Mouse (Mus musculus) embryonic stem cell, embryonic (primary cell): Measurements from ENCODE around the gene Snx4.

ENCODE experiments used
- CTCF ChIA-PET, 4 experiments: fragments of 300-600 bp in 2 of 4; fragments of 350-600 bp in 2 of 4; sonication (Branson Sonifier 250); formaldehyde crosslinking; loops; one replicate each; lab custom pipeline; 2022; ENCODE audit warnings: inconsistent platforms in 2 of 4; lab: Charles Lee
- POLR2A ChIA-PET, 4 experiments: fragments of 300-600 bp in 2 of 4; fragments of 350-600 bp in 2 of 4; sonication (Branson Sonifier 250); formaldehyde crosslinking; loops; one replicate each; lab custom pipeline; 2022; ENCODE audit warnings: antibody characterized with exemption in 4 of 4, inconsistent platforms in 1 of 4; lab: Charles Lee

The Snx4 gene

GRCm38 (mm10) chr16:33317646-33318045, 66.4 kb downstream of the Snx4 start:
- ChIA-PET CTCF (interaction anchor here in 3 of 4 experiments (0.6 to 1.2 kb wide), 8 partner anchors 66 to 450 kb away, joined by 3 to 4 read pairs (median 3); no protein-coding TSS in a partner anchor), POLR2A (no interaction called here)

DNA sequence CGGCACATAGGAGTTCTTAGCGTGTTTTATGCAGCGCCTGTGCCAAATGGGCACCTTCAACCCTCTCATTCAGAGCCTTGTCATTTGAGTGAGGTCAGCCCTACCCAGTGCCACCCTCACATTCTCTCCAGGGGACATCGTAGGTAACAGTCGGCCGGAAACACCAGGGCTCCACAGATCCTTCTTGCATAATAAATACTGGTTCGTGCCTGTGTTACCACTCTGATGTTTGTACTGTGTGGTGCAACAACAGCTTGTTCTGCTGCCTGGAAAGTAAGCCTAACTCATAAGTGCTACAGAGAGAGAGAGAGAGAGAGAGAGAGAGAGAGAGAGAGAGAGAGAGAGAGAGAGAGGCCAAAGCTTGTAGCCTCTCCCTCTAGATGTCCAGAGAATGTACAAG, 66.8 kb downstream of the Snx4 start:
- POLR2A ChIA-PET = interaction anchor here in 1 of 4 experiments (0.6 kb wide), 1 partner anchor 439 kb away, joined by 3 read pairs; no protein-coding TSS in a partner anchor
- CTCF ChIA-PET = interaction anchor here in 3 of 4 experiments (0.6 to 1.2 kb wide), 9 partner anchors 66 to 421 kb away, joined by 3 to 4 read pairs (median 3); no protein-coding TSS in a partner anchor

GRCm38 (mm10) chr16:33325704-33326455, 74.6 kb downstream of the Snx4 start:
- CTCF ChIA-PET = interaction anchor here in 3 of 4 experiments (0.6 to 2.7 kb wide), 6 partner anchors 11 to 419 kb away, joined by 3 to 20 read pairs (median 6); no protein-coding TSS in a partner anchor
- POLR2A ChIA-PET = interaction anchor here in 3 of 4 experiments (0.7 to 4.4 kb wide), 21 partner anchors 11 to 412 kb away, joined by 3 to 33 read pairs (median 3); partner anchors contain the start of genes Lrch3 (in 1 of the 3), Rpl35a (in 1 of the 3), Snx4 (in 1 of the 3) and Zfp148 (in 1 of the 3)

- POLR2A ChIA-PET = interaction anchor here (0.6 to 4.4 kb wide), 22 partner anchors 11 to 467 kb away, joined by 3 to 33 read pairs (median 3); partner anchors contain the start of genes Lrch3 (in 1 of the 4), Osbpl11 (in 1 of the 4), Rpl35a (in 1 of the 4) and Snx4 (in 1 of the 4)
- CTCF ChIA-PET = interaction anchor here (0.6 to 2.7 kb wide), 11 partner anchors 10 to 460 kb away, joined by 3 to 20 read pairs (median 5); no protein-coding TSS in a partner anchor
Observed at GRCm38 (mm10) chr16:33326589-33326988, 75.3 kb downstream of the Snx4 start.

GRCm38 (mm10) chr16:33327101-33327500, 75.9 kb downstream of the Snx4 start:
- POLR2A ChIA-PET = interaction anchor here (0.6 to 4.4 kb wide), 11 partner anchors 10 to 466 kb away, joined by 3 to 33 read pairs (median 7); partner anchors contain the start of genes Osbpl11 (in 1 of the 4), Rpl35a (in 1 of the 4) and Snx4 (in 1 of the 4)
- CTCF ChIA-PET = interaction anchor here (0.6 to 2.7 kb wide), 14 partner anchors 10 to 483 kb away, joined by 3 to 20 read pairs (median 4); no protein-coding TSS in a partner anchor

- CTCF ChIA-PET = no interaction called here
- POLR2A ChIA-PET = no interaction called here
Observed at GRCm38 (mm10) chr16:33333015-33333414, 81.8 kb downstream of the Snx4 start.

GRCm38 (mm10) chr16:33337177-33337576, 85.9 kb downstream of the Snx4 start:
- POLR2A ChIA-PET = interaction anchor here (0.5 to 4.0 kb wide), 49 partner anchors 9 to 1870 kb away, joined by 3 to 33 read pairs (median 3); partner anchors contain the start of genes Pcyt1a (in 1 of the 4) and Slc12a8 (in 1 of the 4)
- CTCF ChIA-PET = interaction anchor here (0.5 to 2.3 kb wide), 71 partner anchors 8 to 1913 kb away, joined by 3 to 20 read pairs (median 4); partner anchors contain the start of genes Osbpl11 (in 1 of the 4), Slc12a8 (in 1 of the 4) and Snx4 (in 1 of the 4)

DNA sequence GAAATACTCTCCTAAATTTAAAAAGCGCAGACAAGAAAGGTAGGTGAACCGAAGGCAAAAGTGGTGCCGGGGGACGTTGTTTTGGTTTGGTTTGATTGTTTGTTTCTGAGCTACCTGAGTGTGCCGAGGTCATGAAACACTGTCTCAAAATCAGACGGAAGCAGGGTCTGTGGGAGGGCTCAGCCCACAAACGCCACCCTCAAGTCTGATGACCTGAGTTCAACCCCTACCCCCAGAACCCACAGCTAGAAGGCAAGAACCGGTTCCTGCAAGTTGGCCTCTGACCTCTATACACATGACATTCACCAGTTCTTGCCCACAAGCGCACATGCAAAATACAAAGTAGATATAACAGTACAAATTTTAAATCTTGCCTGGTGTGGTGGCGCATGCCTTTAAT, 86.4 kb downstream of the Snx4 start:
- POLR2A ChIA-PET = interaction anchor here (0.5 to 4.0 kb wide), 40 partner anchors 9 to 1870 kb away, joined by 3 to 33 read pairs (median 4); partner anchors contain the start of gene Slc12a8 (in 1 of the 4)

GRCm38 (mm10) chr16:33338492-33338891, 87.2 kb downstream of the Snx4 start:
- ChIA-PET CTCF (interaction anchor here in 3 of 4 experiments (0.7 to 2.3 kb wide), 5 partner anchors 12 to 317 kb away, joined by 3 to 20 read pairs (median 3); no protein-coding TSS in a partner anchor), POLR2A (interaction anchor here in 2 of 4 experiments (1.5 to 4.0 kb wide), 6 partner anchors 11 to 40 kb away, joined by 3 to 33 read pairs (median 8); no protein-coding TSS in a partner anchor)

More for the DNA sequence above, 86.4 kb downstream of the Snx4 start:
- CTCF ChIA-PET = interaction anchor here (0.6 to 2.3 kb wide), 52 partner anchors 9 to 1638 kb away, joined by 3 to 20 read pairs (median 4); partner anchors contain the start of gene Osbpl11 (in 1 of the 4)

GRCm38 (mm10) chr16:33339476-33339875, 88.2 kb downstream of the Snx4 start:
- CTCF ChIA-PET = interaction anchor here in 1 of 4 experiments (0.6 kb wide), 1 partner anchor 22 kb away, joined by 5 read pairs; no protein-coding TSS in a partner anchor

GRCm38 (mm10) chr16:33342356-33342755, 91.1 kb downstream of the Snx4 start:
- CTCF ChIA-PET = no interaction called here
- POLR2A ChIA-PET = interaction anchor here in 1 of 4 experiments (0.9 to 1.2 kb wide), 2 partner anchors 37 to 45 kb away, joined by 3 read pairs; no protein-coding TSS in a partner anchor

More at GRCm38 (mm10) chr16:33339476-33339875, 88.2 kb downstream of the Snx4 start:
- POLR2A ChIA-PET = interaction anchor here (0.6 to 4.0 kb wide), 6 partner anchors 12 to 293 kb away, joined by 3 to 33 read pairs (median 4); no protein-coding TSS in a partner anchor

GRCm38 (mm10) chr16:33343106-33343505, 91.9 kb downstream of the Snx4 start:
- CTCF ChIA-PET = no interaction called here
- POLR2A ChIA-PET = interaction anchor here in 2 of 4 experiments (0.7 to 1.2 kb wide), 3 partner anchors 24 to 44 kb away, joined by 3 to 5 read pairs (median 3); no protein-coding TSS in a partner anchor

- CTCF ChIA-PET = no interaction called here
- POLR2A ChIA-PET = interaction anchor here in 2 of 4 experiments (0.7 to 1.2 kb wide), 2 partner anchors 23 to 32 kb away, joined by 3 to 5 read pairs; no protein-coding TSS in a partner anchor
Observed at GRCm38 (mm10) chr16:33343601-33344000, 92.4 kb downstream of the Snx4 start.

DNA sequence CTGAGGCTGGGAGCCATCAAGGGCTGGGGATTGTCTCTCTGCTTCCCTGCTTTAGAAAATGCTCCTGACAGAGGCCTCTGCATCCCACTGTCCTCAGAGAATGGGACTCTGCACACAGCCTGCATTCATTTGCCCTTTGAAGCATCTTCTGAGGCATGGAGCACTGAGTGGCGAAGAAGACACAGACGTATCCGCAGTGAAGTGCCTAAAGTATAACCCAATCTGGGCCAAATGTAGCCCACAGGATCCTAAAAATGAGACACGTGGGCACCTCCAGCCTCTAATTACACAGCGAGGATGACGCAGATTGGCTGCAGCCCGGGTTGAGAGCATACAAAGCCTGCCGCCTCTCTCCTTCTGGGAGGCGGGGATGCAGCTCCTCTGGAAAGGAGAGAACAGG, 93.1 kb downstream of the Snx4 start:
- CTCF ChIA-PET = interaction anchor here in 1 of 4 experiments (0.6 kb wide), 1 partner anchor 631 kb away, joined by 3 read pairs; no protein-coding TSS in a partner anchor
- POLR2A ChIA-PET = interaction anchor here in 1 of 4 experiments (0.5 to 1.5 kb wide), 3 partner anchors 23 to 553 kb away, joined by 4 to 5 read pairs (median 4); no protein-coding TSS in a partner anchor

DNA sequence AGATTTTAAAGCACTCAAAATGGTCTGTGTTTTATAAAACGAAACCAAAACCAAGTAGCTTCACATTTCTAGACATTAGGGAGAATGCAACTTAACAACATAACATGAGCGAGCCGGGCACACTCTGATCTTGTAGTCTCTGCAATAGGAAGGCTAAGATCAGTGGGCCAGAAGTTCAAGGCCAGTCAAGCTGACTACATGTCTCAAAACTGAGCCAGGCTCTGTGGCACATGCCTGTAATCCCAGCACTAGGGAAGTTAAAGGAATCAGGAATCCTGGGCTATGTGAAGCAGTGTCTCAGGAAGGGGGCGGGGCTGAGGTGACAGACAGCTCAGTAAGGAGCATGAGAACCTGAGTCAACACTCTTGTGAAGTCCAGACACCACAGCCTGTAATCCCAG, 93.6 kb downstream of the Snx4 start:
- ChIA-PET CTCF (interaction anchor here in 2 of 4 experiments (0.6 kb wide), 2 partner anchors 336 to 631 kb away, joined by 3 read pairs; no protein-coding TSS in a partner anchor), POLR2A (interaction anchor here in 1 of 4 experiments (0.6 to 1.5 kb wide), 2 partner anchors 39 to 48 kb away, joined by 4 read pairs; no protein-coding TSS in a partner anchor)

- ChIA-PET POLR2A (interaction anchor here in 1 of 4 experiments (0.7 kb wide), 1 partner anchor 40 kb away, joined by 5 read pairs; no protein-coding TSS in a partner anchor), CTCF (interaction anchor here in 1 of 4 experiments (1.9 kb wide), 1 partner anchor 9 kb away, joined by 6 read pairs; no protein-coding TSS in a partner anchor)
Observed at GRCm38 (mm10) chr16:33346376-33346775, 95.1 kb downstream of the Snx4 start.

DNA sequence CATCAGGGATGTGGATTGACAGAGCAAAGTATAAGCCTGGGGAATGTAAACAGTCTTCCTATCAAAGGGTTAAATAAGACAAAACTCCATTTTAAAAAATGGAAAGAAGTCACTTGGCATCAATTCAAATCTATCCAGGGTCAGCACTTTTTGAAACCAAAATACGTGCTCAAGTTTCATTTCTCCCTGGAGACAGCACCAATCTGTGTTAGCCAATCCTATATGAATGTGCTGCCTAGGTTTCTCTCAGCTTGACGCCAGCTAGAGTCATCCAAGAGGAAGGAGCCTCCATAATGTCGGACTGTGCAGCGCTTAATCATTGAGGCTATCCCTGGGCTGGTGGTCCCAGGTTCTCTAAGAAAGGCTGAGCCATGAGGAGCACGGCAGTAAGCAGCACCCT, 95.9 kb downstream of the Snx4 start:
- POLR2A ChIA-PET = interaction anchor here in 1 of 4 experiments (0.9 to 1.5 kb wide), 4 partner anchors 10 to 43 kb away, joined by 3 to 4 read pairs (median 3); no protein-coding TSS in a partner anchor
- CTCF ChIA-PET = interaction anchor here in 1 of 4 experiments (1.9 kb wide), 1 partner anchor 10 kb away, joined by 6 read pairs; no protein-coding TSS in a partner anchor
